Mouse (Mus musculus) cerebellum, adult 2 months (tissue): ENCODE results near the gene Prkrip1. TPM values are rescaled to one million over a fixed set of nuclear protein-coding genes. Genes with fewer than 3 reads are reported as not detected.
"Not testable (repeated sequence)": the region's sequence is repeated elsewhere in the genome, so short reads cannot be mapped to it uniquely, and the experiment has no call there.

ENCODE experiments used
- DNase-seq, 2 experiments: peaks; one replicate each; pipeline ENCODE4 v3.0.0; 2021
- H3K27ac ChIP-seq: fragments of 200-500 bp; 2 replicates; pipeline ENCODE4 v1.5.1; 2012; ENCODE audit warnings: low read length, control low read depth, inconsistent platforms; ENCODE audit not compliant: insufficient read depth
- H3K27me3 ChIP-seq: fragments of 200-500 bp; 2 replicates; pipeline ENCODE4 v1.6.1; 2012; ENCODE audit warnings: inconsistent platforms, mild to moderate bottlenecking, low read length, moderate library complexity; ENCODE audit not compliant: control insufficient read depth, insufficient read depth
- H3K4me1 ChIP-seq: fragments of 200-500 bp; 2 replicates; pipeline ENCODE4 v1.6.1; 2011; ENCODE audit warnings: low read length; ENCODE audit not compliant: control insufficient read depth, insufficient read depth
- H3K4me3 ChIP-seq: fragments of 200-500 bp; replicated peaks from 2 replicates; pipeline ENCODE3; 2011; ENCODE audit warnings: mild to moderate bottlenecking, low read depth, low read length, control low read depth; ENCODE audit not compliant: insufficient read depth
- CTCF ChIP-seq: fragments of 200-500 bp; IDR thresholded peaks from 2 replicates; pipeline ENCODE4 v1.5.1; 2011; ENCODE audit warnings: low read depth, mild to moderate bottlenecking, control low read depth, low read length, moderate library complexity, borderline replicate concordance; ENCODE audit not compliant: insufficient read depth
- POLR2A ChIP-seq: fragments of 200-500 bp; IDR thresholded peaks from 2 replicates; pipeline ENCODE4 v1.6.1; 2011; ENCODE audit warnings: low read length, control low read depth, borderline replicate concordance; ENCODE audit not compliant: insufficient read depth
- WGBS: fragments of 180-500 bp; shearing (Covaris S2); methylation state at CpG from one replicate; pipeline ENCODE4 v1.1.7; 2018; 5-methylcytosine and 5-hydroxymethylcytosine counted together
- polyA plus RNA-seq: library from polyadenylated mRNA; depleted of rRNA; stranded (reverse); fragments of >200 nt; gene quantifications from 2 replicates; pipeline ENCODE4 v1.2.3, GENCODE M21; 2012

The Prkrip1 gene
- polyA plus RNA-seq, 1 experiment: 38.0 TPM

DNA sequence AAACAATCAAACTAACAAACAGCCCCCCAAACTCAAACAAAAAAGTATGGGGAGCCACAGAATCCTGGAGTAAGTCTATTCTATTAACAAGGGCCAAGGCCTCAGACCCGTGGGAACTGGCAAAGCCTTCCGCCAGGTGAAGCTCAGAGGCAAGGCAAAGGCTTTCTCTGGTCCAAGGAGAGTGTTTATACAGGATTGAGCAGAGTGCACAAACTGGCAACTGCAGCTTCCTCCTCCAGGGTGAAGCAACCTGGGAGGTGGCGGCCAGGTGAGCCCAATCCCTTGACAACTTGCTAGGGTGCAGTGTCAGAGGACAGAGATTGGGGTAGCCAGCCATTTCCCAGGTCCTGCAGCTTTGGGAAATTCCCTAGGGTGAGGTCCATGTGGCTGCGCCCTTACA lies 31.5 kb downstream of the Prkrip1 start:
- TF ChIP-seq POLR2A: no peak
- TF ChIP-seq CTCF: no peak
- peaks cover 30% of the 10 kb centered on the region for H3K4me1 ChIP-seq
- no peak overlapping the region for H3K4me3 ChIP-seq
- WGBS: 93% methylated on average over 4 of the region's 4 CpGs
- H3K27me3 ChIP-seq: no peaks in the 10 kb centered on the region
- no peak for DNase-seq
- no peak overlapping the region for H3K27ac ChIP-seq

DNA sequence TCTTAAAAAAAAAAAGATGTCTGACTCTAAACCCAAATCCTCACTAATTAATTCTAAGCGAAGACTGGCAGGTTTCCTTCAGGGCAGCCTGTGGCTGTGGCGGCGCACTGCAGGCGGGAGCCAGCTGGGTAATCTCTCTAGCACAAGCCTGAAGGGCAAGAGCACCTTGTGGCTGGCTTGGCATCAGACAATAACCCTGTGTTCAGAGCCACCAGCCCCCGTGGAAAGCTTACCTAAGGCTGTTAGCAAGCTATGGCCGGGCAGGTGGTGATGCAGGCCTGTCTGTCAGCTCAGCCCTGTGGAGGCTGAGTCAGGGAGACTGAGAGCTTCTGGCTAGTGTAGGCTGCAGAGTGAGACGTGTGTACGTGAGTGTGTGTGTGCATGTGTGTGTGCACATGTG lies 33.5 kb downstream of the Prkrip1 start:
- H3K4me1 ChIP-seq: peaks cover 27% of the 10 kb centered on the region
- DNase-seq: peak; percentile 30 to 46
- H3K27me3 ChIP-seq: no peaks in the 10 kb centered on the region
- no peak overlapping the region for H3K4me3 ChIP-seq
- H3K27ac ChIP-seq: peak overlapping the region; percentile 11; the same call in 1 of the 2 replicates
- 27% methylated on average over 8 of the region's 8 CpGs for WGBS
- TF ChIP-seq POLR2A: no peak
- TF ChIP-seq CTCF: no peak

DNA sequence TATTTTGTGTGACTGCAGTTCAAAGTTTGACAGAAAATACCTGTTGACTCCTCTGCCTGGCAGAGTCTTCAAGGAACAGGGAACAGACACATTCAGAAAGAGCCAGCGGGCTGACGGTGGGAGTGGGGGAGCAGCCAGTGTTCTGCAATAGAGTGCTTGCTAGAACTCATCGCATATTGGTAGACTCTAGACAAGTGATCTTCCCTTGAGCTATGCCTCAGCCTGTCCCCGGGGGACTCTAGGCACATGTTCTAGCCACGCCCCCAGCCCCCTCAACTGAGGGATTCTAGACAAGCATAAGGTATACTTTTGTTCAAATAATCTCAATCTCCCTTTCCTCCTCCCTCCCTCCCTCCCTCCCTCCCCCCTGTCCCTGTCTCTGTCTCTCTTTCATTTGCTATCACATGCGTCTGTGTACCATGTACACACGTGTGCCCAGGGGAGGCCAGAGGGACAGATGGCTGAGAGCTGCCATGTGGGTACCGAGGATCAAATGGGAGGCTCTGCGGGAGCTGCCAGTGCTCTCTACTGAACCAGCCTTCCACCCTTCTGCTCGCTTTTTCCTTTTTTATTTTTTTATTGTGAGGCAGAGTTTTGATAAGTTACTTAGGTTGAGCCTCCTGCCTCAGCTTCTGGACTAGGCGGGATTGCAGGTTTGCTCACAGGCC lies 34.8 kb downstream of the Prkrip1 start:
- Histone ChIP-seq H3K27ac (0 out of 2 replicates have a peak overlapping the region, but pooled peaks have one; percentile 4), H3K4me1 (peaks cover 23% of the 10 kb centered on the region), H3K27me3 (no peaks in the 10 kb centered on the region), H3K4me3 (no peak overlapping the region)
- WGBS: 19% methylated on average over 11 of the region's 11 CpGs
- TF ChIP-seq CTCF (no peak), POLR2A (no peak)
- peak; percentile 49 to 61 for DNase-seq

DNA sequence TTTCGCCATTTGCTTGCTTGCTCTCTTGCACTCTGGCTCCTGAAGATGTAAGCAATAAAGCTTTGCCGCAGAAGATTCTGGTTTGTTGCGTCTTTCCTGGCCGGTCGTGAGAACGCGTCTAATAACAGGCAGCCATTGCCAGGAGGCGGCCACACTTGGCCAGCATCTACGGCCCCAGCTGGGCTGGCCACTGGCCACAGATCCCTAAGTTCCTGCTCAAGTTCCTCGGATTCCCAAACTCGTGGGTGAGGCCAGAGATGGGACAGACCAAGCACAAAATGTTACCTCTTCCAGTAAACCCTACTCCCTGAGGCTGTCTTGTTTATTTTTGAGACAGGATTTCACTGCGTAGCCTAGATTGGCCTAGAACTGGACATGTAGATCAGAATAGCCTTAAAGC lies 38.7 kb downstream of the Prkrip1 start:
- H3K27me3 ChIP-seq, H3K4me1 ChIP-seq, DNase-seq, H3K4me3 ChIP-seq, H3K27ac ChIP-seq: not testable (repeated sequence)
- 29% methylated on average over 11 of the region's 12 CpGs for WGBS

DNA sequence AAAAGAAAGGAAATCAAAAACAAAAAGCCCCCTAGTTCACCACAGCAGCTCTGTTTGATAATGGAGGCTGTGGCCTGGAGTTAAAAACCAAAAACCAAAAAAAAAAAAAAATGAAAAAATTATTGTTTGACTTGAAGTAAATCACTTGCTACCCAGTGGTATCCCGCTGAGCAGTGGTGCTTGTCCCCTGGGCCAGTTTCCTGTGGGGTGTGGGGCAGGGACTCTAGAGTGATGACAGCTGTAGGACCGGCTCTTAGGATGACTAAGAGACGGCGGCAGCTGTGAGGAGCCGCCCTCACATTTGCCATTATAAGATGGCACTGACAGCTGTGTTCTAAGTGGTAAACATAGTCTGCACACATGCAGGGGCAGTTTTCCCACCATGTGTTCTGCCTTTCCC lies 43.4 kb downstream of the Prkrip1 start:
- TF ChIP-seq POLR2A (no peak), CTCF (no peak)
- H3K4me1 ChIP-seq: no peaks in the 10 kb centered on the region
- H3K27me3 ChIP-seq: no peaks in the 10 kb centered on the region
- DNase-seq: no peak
- H3K4me3 ChIP-seq: no peak overlapping the region
- no peak overlapping the region for H3K27ac ChIP-seq
- 66% methylated on average over 5 of the region's 5 CpGs for WGBS

DNA sequence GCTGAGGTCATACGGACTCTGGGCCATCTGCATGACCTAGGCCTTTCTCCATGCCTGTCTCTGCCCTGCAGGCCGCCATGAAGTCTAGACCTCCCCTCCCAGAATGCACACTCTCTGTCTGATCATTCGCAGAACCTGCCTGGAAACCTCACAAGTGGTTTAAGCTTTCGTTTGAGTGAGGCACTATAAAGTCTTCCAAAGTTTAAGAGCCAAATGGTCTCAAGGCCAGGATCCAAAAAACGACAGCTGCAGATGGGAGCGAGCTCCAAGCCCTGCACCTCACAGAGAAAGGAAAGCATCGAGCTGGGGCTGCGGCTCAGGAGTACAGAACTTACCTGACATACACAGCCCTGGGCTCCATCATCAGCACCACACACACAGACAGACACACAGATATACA lies 46.4 kb downstream of the Prkrip1 start:
- DNase-seq: no peak
- WGBS: 23% methylated on average over 8 of the region's 8 CpGs
- H3K4me1 ChIP-seq: no peaks in the 10 kb centered on the region
- TF ChIP-seq CTCF: no peak
- no peak for TF ChIP-seq POLR2A
- no peaks in the 10 kb centered on the region for H3K27me3 ChIP-seq
- no peak overlapping the region for H3K4me3 ChIP-seq
- H3K27ac ChIP-seq: no peak overlapping the region

DNA sequence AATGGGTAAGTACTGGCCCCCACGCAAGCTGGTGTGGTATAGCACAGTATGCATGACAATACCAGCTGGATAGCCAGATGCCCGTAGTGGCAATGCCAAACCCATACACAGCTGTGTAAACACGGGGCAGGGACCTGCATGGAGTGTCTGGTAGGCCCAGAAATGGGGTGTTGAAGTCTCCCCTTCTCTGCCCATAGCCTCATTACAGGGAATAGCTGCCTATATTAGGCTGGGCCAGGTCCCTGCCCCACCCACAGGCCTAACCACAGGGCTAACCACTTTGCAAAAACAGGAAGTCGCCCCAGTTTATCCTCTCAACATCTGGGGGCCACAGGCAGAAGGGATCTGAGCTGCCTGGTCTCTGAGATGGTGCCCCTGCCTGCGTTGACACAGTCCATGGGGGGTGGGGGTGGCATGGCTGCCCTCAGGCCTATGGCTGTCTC lies 49.6 kb downstream of the Prkrip1 start:
- not testable (repeated sequence) for DNase-seq, H3K27ac ChIP-seq, H3K4me3 ChIP-seq, H3K4me1 ChIP-seq, H3K27me3 ChIP-seq
- 66% methylated on average over 5 of the region's 5 CpGs for WGBS

DNA sequence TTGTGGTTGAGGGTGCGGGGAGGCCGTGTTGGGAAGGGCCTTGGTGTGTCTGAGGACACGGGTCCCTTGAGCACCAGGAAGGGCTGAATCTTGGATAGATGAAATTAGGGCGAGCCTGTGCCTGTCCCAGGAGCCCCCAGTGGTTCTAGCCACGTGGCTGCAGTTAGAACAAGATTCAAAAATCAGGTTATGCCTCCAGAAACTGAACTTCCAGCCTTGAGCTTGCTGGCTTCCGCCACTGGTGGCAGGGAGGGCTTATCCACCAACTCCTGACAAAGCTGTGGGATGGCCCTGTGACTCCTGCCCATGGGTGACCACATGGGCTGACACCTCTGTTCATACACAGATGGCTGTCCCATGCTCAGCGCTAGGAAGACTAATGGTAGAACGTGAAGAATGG lies 51.1 kb downstream of the Prkrip1 start:
- TF ChIP-seq POLR2A (no peak), CTCF (no peak)

DNA sequence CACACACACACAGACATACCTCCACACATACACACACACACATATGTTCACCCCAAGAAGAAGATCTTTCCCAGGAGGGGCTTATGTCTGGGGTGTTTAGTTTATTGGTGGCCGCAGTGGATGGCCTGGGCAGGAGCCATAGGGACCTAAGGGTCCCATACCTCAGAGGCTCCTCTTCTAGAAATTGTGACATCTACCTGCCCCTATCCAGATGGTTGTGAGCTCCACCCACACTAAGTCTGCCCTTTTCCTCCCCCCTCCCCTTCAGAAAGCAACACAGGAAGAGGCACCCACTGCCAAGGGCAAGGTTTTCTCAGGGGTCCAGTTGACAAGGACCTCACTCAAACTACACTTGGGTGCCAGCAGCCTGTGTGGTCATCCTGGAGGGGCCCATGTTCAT lies 51.8 kb downstream of the Prkrip1 start:
- Histone ChIP-seq H3K27ac (no peak overlapping the region), H3K4me3 (no peak overlapping the region), H3K27me3 (no peaks in the 10 kb centered on the region), H3K4me1 (no peaks in the 10 kb centered on the region)
- TF ChIP-seq POLR2A: no peak
- no peak for TF ChIP-seq CTCF
- WGBS: 84% methylated on average over 1 of the region's 1 CpGs
- no peak for DNase-seq

More for the DNA sequence above, 51.1 kb downstream of the Prkrip1 start:
- Histone ChIP-seq H3K4me3 (no peak overlapping the region), H3K27ac (no peak overlapping the region), H3K4me1 (no peaks in the 10 kb centered on the region), H3K27me3 (no peaks in the 10 kb centered on the region)
- DNase-seq: no peak
- WGBS: 67% methylated on average over 8 of the region's 8 CpGs
